Mouse (Mus musculus) kidney, postnatal 0 days (tissue): Measurements from ENCODE around the gene Wdr25. TPM values are rescaled to one million over a fixed set of nuclear protein-coding genes. Genes with fewer than 3 reads are reported as not detected.

Experiments
- ATAC-seq: fragments of 200-750 bp; cut with Nextera tagmentation; replicated peaks from 2 replicates; pipeline ENCODE4 v1.8.0; 2017; ENCODE audit warnings: low read depth, moderate number of reproducible peaks, moderate TSS enrichment, moderate library complexity; ENCODE audit not compliant: low FRiP score
- DNase-seq: peaks from one replicate; pipeline ENCODE4 v3.0.0-alpha.2; 2016; ENCODE audit warnings: low spot score
- H3K27ac ChIP-seq: fragments of 300-500 bp; sonication (generic); 2 replicates; pipeline ENCODE4 v1.5.1; 2014; ENCODE audit warnings: mild to moderate bottlenecking
- H3K27me3 ChIP-seq: fragments of 300-500 bp; sonication (generic); 2 replicates; pipeline ENCODE4 v1.6.1; 2014; ENCODE audit warnings: low read length, mixed read lengths; ENCODE audit not compliant: insufficient read depth
- H3K36me3 ChIP-seq: fragments of 300-500 bp; sonication (generic); 2 replicates; pipeline ENCODE4 v1.6.1; 2014; ENCODE audit warnings: low read length, mixed read lengths; ENCODE audit not compliant: insufficient read depth
- H3K4me1 ChIP-seq: fragments of 300-500 bp; sonication (generic); replicated peaks from 2 replicates; pipeline ENCODE4 v1.6.1; 2014; ENCODE audit warnings: antibody characterized with exemption, low read length, mixed read lengths; ENCODE audit not compliant: insufficient read depth
- H3K4me2 ChIP-seq: fragments of 300-500 bp; sonication (generic); 2 replicates; pipeline ENCODE4 v1.6.1; 2014; ENCODE audit warnings: mild to moderate bottlenecking, low read length, moderate library complexity, mixed read lengths
- H3K4me3 ChIP-seq: fragments of 300-500 bp; sonication (generic); replicated peaks from 2 replicates; pipeline ENCODE4 v1.5.1; 2014; ENCODE audit warnings: low read depth, low read length
- H3K9ac ChIP-seq: fragments of 300-500 bp; sonication (generic); 2 replicates; pipeline ENCODE4 v1.6.1; 2014; ENCODE audit warnings: low read depth, low read length
- H3K9me3 ChIP-seq: fragments of 300-500 bp; sonication (generic); replicated peaks from 2 replicates; pipeline ENCODE4 v1.6.1; 2016; ENCODE audit warnings: low read length, inconsistent platforms, mixed read lengths
- CTCF ChIP-seq: IDR thresholded peaks from 2 replicates; pipeline ENCODE4 v1.5.1; 2016; ENCODE audit warnings: antibody characterized with exemption, low read depth, mild to moderate bottlenecking, moderate library complexity
- WGBS: fragments of 180-500 bp; shearing (Covaris S2); extraction: QIAGEN DNeasy Blood & Tissue Kit; methylation state at CpG from one replicate; pipeline ENCODE4 v1.1.7; 2014; 5-methylcytosine and 5-hydroxymethylcytosine counted together
- polyA plus RNA-seq: library from polyadenylated mRNA; unstranded; fragments of >200 nt; fragmentation: Nextera tagmentation; extraction: Ambion mirVana; gene quantifications from 2 replicates; pipeline ENCODE4 v1.2.1, GENCODE M21; 2015

Wdr25 gene
- polyA plus RNA-seq, 1 experiment from 2014 or later, result 5.3 TPM

GRCm38 (mm10) chr12:109010070-109010649 is 116.7 kb downstream of the Wdr25 start:
- WGBS, result 70% methylated on average over 18 of the region's 18 CpGs

GRCm38 (mm10) chr12:109022181-109022691 is 128.8 kb downstream of the Wdr25 start:
- Histone ChIP-seq H3K9me3 (no peaks in the 10 kb centered on the region), H3K4me1 (no peaks in the 10 kb centered on the region), H3K27me3 (no peaks in the 10 kb centered on the region), H3K9ac (no peak overlapping the region), H3K4me2 (no peak overlapping the region), H3K27ac (no peak overlapping the region), H3K36me3 (0 out of 2 replicates have a peak, but pooled peaks cover 5% of the 10 kb centered on the region), H3K4me3 (no peak overlapping the region)
- TF ChIP-seq CTCF, result no peak
- DNase-seq (peak; percentile 81), ATAC-seq (no peak)
- WGBS, result 35% methylated on average over 10 of the region's 10 CpGs

More at GRCm38 (mm10) chr12:109010070-109010649, 116.7 kb downstream of the Wdr25 start:
- no peaks in the 10 kb centered on the region for H3K27me3 ChIP-seq
- H3K4me2 ChIP-seq, result no peak overlapping the region
- ATAC-seq (no peak), DNase-seq (no peak)
- no peak overlapping the region for H3K9ac ChIP-seq
- H3K36me3 ChIP-seq, result no peaks in the 10 kb centered on the region
- H3K4me3 ChIP-seq, result no peak overlapping the region
- TF ChIP-seq CTCF, result no peak
- no peak overlapping the region for H3K27ac ChIP-seq
- no peaks in the 10 kb centered on the region for H3K9me3 ChIP-seq
- H3K4me1 ChIP-seq, result no peaks in the 10 kb centered on the region

- no peak for TF ChIP-seq CTCF
- ATAC-seq (no peak), DNase-seq (no peak)
- 88% methylated on average over 5 of the region's 5 CpGs for WGBS
- Histone ChIP-seq H3K36me3 (0 out of 2 replicates have a peak, but pooled peaks cover 5% of the 10 kb centered on the region), H3K4me1 (no peaks in the 10 kb centered on the region), H3K4me2 (no peak overlapping the region), H3K27ac (no peak overlapping the region), H3K4me3 (no peak overlapping the region), H3K9ac (no peak overlapping the region), H3K27me3 (no peaks in the 10 kb centered on the region), H3K9me3 (no peaks in the 10 kb centered on the region)
These were observed 129.5 kb downstream of the Wdr25 start for GRCm38 (mm10) chr12:109022966-109023365.

- TF ChIP-seq CTCF, result peak; percentile 35; the same call in 1 of the 2 replicates
- Histone ChIP-seq H3K4me1 (no peaks in the 10 kb centered on the region), H3K27ac (no peak overlapping the region), H3K9ac (no peak overlapping the region), H3K9me3 (no peaks in the 10 kb centered on the region), H3K4me3 (no peak overlapping the region), H3K27me3 (no peaks in the 10 kb centered on the region), H3K36me3 (0 out of 2 replicates have a peak, but pooled peaks cover 5% of the 10 kb centered on the region), H3K4me2 (no peak overlapping the region)
- WGBS, result 72% methylated on average over 9 of the region's 9 CpGs
- ATAC-seq (no peak), DNase-seq (no peak)
These were observed 130.3 kb downstream of the Wdr25 start for GRCm38 (mm10) chr12:109023780-109024179.

GRCm38 (mm10) chr12:109037026-109037425 is 143.6 kb downstream of the Wdr25 start:
- no peaks in the 10 kb centered on the region for H3K4me1 ChIP-seq
- no peak for TF ChIP-seq CTCF
- H3K27ac ChIP-seq, result no peak overlapping the region
- H3K4me3 ChIP-seq, result no peak overlapping the region
- ATAC-seq, result no peak
- no peaks in the 10 kb centered on the region for H3K36me3 ChIP-seq
- H3K4me2 ChIP-seq, result no peak overlapping the region
- DNase-seq, result no peak
- H3K9me3 ChIP-seq, result no peaks in the 10 kb centered on the region
- H3K27me3 ChIP-seq, result no peaks in the 10 kb centered on the region
- WGBS, result 85% methylated on average over 2 of the region's 2 CpGs
- H3K9ac ChIP-seq, result no peak overlapping the region

DNA sequence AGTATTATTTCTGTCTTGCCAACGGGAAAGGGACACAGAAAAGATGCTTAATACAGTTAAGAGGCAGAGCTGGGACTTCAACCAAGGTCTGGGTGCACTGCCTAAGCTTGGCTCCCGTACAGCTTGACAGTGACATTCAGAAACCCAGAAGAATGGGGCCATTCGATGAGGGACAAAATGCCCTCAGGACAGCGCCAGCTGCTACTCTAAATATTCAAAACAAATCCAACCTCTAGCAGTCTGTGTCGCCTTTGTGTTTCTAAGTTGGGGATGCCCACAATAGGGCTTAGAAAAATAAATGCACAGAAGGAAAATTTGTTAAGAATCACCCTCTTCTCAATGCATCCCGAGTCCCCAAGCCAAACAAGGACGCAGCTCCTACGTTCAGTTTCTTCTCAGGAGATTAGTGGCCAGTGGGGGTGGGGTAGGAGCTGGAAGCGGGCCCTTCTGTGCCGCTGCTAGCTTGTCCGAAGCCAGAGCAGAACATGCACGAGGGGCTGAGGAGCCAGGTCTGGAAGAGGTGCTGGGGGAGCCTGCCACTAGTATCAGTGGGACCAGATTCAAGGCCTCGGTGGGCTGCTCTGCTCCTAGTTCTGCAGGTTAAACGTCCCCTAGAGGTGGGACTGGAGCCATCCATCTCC is 144.9 kb downstream of the Wdr25 start:
- DNase-seq (no peak), ATAC-seq (no peak)
- Histone ChIP-seq H3K4me3 (no peak overlapping the region), H3K27ac (no peak overlapping the region), H3K9me3 (no peaks in the 10 kb centered on the region), H3K36me3 (no peaks in the 10 kb centered on the region), H3K4me2 (no peak overlapping the region), H3K9ac (no peak overlapping the region), H3K27me3 (no peaks in the 10 kb centered on the region), H3K4me1 (no peaks in the 10 kb centered on the region)
- no peak for TF ChIP-seq CTCF
- 63% methylated on average over 14 of the region's 14 CpGs for WGBS
